Mouse (Mus musculus) forebrain, postnatal 0 days (tissue): ENCODE measurements around the gene Washc2. TPM values are rescaled to one million over a fixed set of nuclear protein-coding genes. Genes with fewer than 3 reads are reported as not detected.

ENCODE experiments used
- ATAC-seq: fragments of 200-750 bp; cut with Nextera tagmentation; 2 replicates; pipeline ENCODE4 v1.8.0; 2017; ENCODE audit warnings: mild to moderate bottlenecking, moderate library complexity
- DNase-seq: peaks from one replicate; pipeline ENCODE4 v3.0.0-alpha.2; 2015
- H3K27ac ChIP-seq: fragments of 300-500 bp; sonication (generic); 2 replicates; pipeline ENCODE4 v1.5.1; 2014; ENCODE audit warnings: low read depth, mild to moderate bottlenecking, antibody characterized with exemption, low read length, moderate library complexity, mixed read lengths
- H3K27me3 ChIP-seq: fragments of 300-500 bp; sonication (generic); 2 replicates; pipeline ENCODE4 v1.6.1; 2014; ENCODE audit warnings: mild to moderate bottlenecking, low read length, mixed read lengths; ENCODE audit not compliant: insufficient read depth
- H3K36me3 ChIP-seq: fragments of 300-500 bp; sonication (generic); 2 replicates; pipeline ENCODE4 v1.6.1; 2014; ENCODE audit warnings: mild to moderate bottlenecking, moderate library complexity; ENCODE audit not compliant: insufficient read depth
- H3K4me1 ChIP-seq: fragments of 300-500 bp; sonication (generic); 2 replicates; pipeline ENCODE4 v1.6.1; 2014; ENCODE audit warnings: antibody characterized with exemption; ENCODE audit not compliant: insufficient read depth
- H3K4me2 ChIP-seq: fragments of 300-500 bp; sonication (generic); 2 replicates; pipeline ENCODE4 v1.6.1; 2014; ENCODE audit warnings: low read depth, mild to moderate bottlenecking, moderate library complexity
- H3K4me3 ChIP-seq: fragments of 300-500 bp; sonication (generic); 2 replicates; pipeline ENCODE4 v1.5.1; 2014; ENCODE audit warnings: low read depth, low read length, mixed read lengths
- H3K9ac ChIP-seq: fragments of 300-500 bp; sonication (generic); 2 replicates; pipeline ENCODE4 v1.6.1; 2014; ENCODE audit warnings: mild to moderate bottlenecking
- H3K9me3 ChIP-seq: fragments of 300-500 bp; sonication (generic); 2 replicates; pipeline ENCODE4 v1.6.1; 2016; ENCODE audit warnings: low read length
- CTCF ChIP-seq: sonication (generic); IDR thresholded peaks from 2 replicates; pipeline ENCODE4 v1.5.1; 2016; ENCODE audit warnings: antibody characterized with exemption, control low read depth, low read depth
- WGBS: fragments of 180-500 bp; shearing (Covaris S2); extraction: QIAGEN DNeasy Blood & Tissue Kit; methylation state at CpG from one replicate; pipeline ENCODE4 v1.1.7; 2014; 5-methylcytosine and 5-hydroxymethylcytosine counted together
- polyA plus RNA-seq: library from polyadenylated mRNA; unstranded; fragments of >200 nt; fragmentation: Nextera tagmentation; extraction: Ambion mirVana; gene quantifications from 2 replicates; pipeline ENCODE4 v1.2.1, GENCODE M21; 2015
- total RNA-seq: library from RNA; depleted of rRNA; stranded (reverse); fragments of >200 nt; gene quantifications from 2 replicates; pipeline ENCODE4 v1.2.3, GENCODE M21; 2014; rRNA removed

The Washc2 gene
- total and polyA plus RNA-seq, 2 experiments from 2014 or later, result 59.1 to 99.0 TPM

DNA sequence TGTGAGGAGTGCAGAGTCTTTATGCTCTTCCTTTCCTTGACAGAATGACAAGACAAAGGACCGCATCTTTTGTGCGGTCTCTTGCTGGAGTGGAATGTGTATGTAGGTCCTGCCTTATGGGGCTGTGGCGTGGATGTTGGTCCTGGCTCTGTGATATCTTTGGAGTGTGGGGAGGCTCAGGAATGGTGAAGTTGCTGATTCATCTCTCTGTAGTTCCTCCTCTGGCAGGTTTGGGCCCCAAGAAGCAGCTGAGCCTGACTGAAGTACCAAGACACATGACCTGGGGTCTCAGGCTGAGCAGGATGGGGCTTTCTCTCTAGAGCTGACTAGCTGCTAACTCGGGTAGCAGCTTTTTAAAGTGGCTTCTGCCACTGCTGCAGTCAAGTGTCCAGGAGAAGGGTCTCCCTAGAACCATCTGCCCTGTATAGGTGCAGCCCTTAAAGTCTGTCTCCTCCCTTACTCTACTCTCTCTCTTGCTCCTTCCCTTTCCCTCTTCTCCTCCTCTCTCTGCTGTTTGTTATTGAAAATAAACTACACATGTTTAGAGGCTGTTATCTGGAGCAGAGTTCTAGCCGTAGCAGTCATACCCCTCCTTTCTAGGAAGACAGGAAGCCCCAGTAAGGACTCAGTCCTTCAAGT is 71.0 kb downstream of the Washc2 start:
- H3K36me3 ChIP-seq, result no peaks in the 10 kb centered on the region; the same call in 1 of the 2 replicates
- H3K27ac ChIP-seq, result no peak overlapping the region
- no peak overlapping the region for H3K4me2 ChIP-seq
- no peak for TF ChIP-seq CTCF
- no peaks in the 10 kb centered on the region for H3K27me3 ChIP-seq
- 81% methylated on average over 5 of the region's 5 CpGs for WGBS
- H3K9ac ChIP-seq, result no peak overlapping the region
- H3K9me3 ChIP-seq, result no peaks in the 10 kb centered on the region
- DNase-seq (no peak), ATAC-seq (no peak)
- H3K4me3 ChIP-seq, result no peak overlapping the region
- no peaks in the 10 kb centered on the region for H3K4me1 ChIP-seq

DNA sequence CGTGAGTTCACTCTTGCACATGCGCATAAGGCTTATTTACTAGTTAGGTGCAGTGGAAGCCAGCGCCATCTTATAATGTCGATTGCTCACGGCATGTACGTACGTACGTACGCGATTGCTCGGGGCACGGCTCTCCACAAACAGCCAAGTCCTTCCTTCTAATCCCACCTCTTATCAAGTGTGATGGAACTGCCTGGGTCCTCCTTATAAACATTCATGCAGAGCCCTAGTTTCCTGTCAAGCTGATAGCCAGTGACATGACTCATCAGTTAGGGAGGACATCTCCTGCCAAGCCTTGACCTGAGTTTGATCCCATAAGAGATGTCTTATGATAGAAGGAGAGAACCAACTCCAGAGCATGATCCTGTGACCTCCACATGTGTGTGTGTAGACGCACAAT is 73.2 kb downstream of the Washc2 start:
- Histone ChIP-seq H3K9me3 (no peaks in the 10 kb centered on the region), H3K27me3 (no peaks in the 10 kb centered on the region), H3K4me2 (no peak overlapping the region), H3K9ac (no peak overlapping the region), H3K27ac (no peak overlapping the region), H3K4me1 (no peaks in the 10 kb centered on the region), H3K4me3 (no peak overlapping the region), H3K36me3 (no peaks in the 10 kb centered on the region; the same call in 1 of the 2 replicates)
- no peak for TF ChIP-seq CTCF
- 96% methylated on average over 13 of the region's 13 CpGs for WGBS
- no peak for DNase-seq
- ATAC-seq, result no peak

DNA sequence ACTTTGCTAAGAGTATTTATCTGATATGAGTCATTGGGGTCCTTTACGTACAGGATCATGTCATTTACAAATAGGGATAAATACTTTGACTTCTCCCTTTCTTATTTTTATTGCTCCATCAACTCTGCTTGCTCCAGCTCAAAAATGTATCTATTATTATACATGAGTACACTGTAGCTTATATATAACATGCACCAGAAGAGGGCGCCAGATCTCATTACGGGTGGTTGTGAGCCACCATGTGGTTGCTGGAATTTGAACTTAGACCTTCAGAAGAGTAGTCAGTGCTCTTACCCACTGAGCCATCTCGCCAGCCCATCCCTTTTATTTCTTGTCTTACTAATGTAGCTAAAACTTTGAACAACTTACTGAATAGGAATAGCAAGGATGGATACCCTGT is 74.7 kb downstream of the Washc2 start:
- TF ChIP-seq CTCF, result 0 out of 2 replicates have a peak, but pooled peaks have one; percentile 8
- Histone ChIP-seq H3K27ac (no peak overlapping the region), H3K9me3 (no peaks in the 10 kb centered on the region), H3K4me2 (no peak overlapping the region), H3K4me1 (no peaks in the 10 kb centered on the region), H3K9ac (no peak overlapping the region), H3K4me3 (no peak overlapping the region), H3K36me3 (no peaks in the 10 kb centered on the region), H3K27me3 (no peaks in the 10 kb centered on the region)
- 57% methylated on average over 4 of the region's 4 CpGs for WGBS
- ATAC-seq, result no peak
- no peak for DNase-seq

DNA sequence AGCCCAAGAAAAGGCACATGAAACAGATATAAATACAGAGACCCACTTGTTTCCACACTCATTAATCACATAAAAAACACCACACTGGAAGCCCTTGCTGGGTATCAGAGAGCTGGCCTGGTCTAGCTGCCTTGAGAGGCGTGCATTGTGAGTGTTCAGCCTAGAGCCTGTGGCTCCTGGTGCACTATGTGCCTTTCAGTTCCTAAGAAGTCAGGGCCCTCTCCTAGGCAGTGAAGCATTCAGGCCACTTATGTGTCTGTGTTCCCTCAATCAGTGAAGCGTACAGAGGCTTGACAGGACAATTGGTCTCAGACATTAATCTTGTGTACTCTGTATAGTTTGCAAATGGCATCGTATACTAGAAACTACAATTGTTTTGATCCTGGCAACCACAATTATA is 75.4 kb downstream of the Washc2 start:
- no peak overlapping the region for H3K9ac ChIP-seq
- no peaks in the 10 kb centered on the region for H3K27me3 ChIP-seq
- 84% methylated on average over 3 of the region's 3 CpGs for WGBS
- H3K9me3 ChIP-seq, result no peaks in the 10 kb centered on the region
- H3K36me3 ChIP-seq, result no peaks in the 10 kb centered on the region
- TF ChIP-seq CTCF, result no peak
- H3K4me3 ChIP-seq, result no peak overlapping the region
- no peaks in the 10 kb centered on the region for H3K4me1 ChIP-seq
- no peak overlapping the region for H3K27ac ChIP-seq
- ATAC-seq, result no peak
- no peak for DNase-seq
- H3K4me2 ChIP-seq, result no peak overlapping the region

DNA sequence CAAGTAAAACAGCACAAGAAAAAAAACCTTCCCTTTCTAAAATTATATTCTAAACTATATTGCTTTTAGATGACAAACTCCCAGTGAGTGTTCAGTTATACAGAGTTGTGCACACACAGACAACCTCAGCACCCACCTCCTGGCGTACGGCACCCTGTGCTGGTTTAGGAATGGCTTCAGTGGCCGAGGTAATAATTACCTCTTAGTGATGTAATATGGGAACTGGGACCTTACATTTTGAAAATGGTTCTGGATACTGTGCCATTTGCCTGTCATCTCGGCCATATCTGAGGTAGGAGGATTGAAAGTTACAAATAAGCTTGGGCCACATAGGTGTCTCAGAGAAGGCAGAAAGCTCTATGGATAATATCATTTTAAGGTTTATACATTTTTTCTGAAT is 78.5 kb downstream of the Washc2 start:
- H3K36me3 ChIP-seq, result peaks cover 2% of the 10 kb centered on the region; the same call in 1 of the 2 replicates
- H3K4me3 ChIP-seq, result no peak overlapping the region
- H3K4me2 ChIP-seq, result no peak overlapping the region
- no peak overlapping the region for H3K27ac ChIP-seq
- no peak for DNase-seq
- no peak for TF ChIP-seq CTCF
- no peak overlapping the region for H3K9ac ChIP-seq
- no peak for ATAC-seq
- no peaks in the 10 kb centered on the region for H3K9me3 ChIP-seq
- WGBS, result 94% methylated on average over 4 of the region's 4 CpGs
- H3K4me1 ChIP-seq, result no peaks in the 10 kb centered on the region
- no peaks in the 10 kb centered on the region for H3K27me3 ChIP-seq

DNA sequence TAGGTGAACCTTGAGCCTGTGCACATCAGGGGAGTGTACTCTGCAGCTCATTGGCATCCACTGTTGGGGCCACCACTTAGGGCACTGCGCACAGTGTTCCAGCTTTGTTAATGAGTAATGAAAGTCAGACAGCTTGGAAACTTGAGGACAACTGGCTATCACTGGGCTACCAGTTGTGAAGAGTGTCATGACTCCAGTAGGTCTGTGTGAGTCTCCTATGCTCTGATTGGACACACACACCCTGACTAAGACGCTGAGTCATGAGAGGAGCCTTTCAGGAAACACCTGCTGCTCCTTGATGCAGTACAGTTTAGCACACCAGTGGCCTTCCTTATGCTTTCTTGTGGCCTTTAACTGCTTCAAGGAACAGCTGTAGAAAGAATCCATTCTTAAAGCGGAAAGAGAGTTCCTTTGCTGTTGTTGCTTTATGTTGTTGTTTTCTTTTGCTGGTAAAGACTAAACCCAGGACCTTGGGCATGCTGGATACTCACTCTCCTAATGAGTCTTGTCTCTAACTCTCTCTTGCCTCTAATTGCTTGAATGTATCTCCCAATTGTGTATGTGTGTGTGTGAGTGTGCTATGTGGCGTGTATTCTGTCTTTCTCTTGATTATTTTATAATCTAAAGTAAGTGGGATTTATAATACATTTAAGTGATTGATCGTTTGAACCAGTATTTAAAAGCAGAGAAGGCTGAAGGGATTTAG is 79.2 kb downstream of the Washc2 start:
- H3K36me3 ChIP-seq, result peaks cover 2% of the 10 kb centered on the region; the same call in 1 of the 2 replicates
- H3K27ac ChIP-seq, result no peak overlapping the region
- DNase-seq, result no peak
- no peak overlapping the region for H3K4me2 ChIP-seq
- H3K27me3 ChIP-seq, result no peaks in the 10 kb centered on the region
- H3K4me1 ChIP-seq, result no peaks in the 10 kb centered on the region
- ATAC-seq, result no peak
- no peak overlapping the region for H3K4me3 ChIP-seq
- no peaks in the 10 kb centered on the region for H3K9me3 ChIP-seq
- no peak for TF ChIP-seq CTCF
- WGBS, result 82% methylated on average over 5 of the region's 5 CpGs
- H3K9ac ChIP-seq, result no peak overlapping the region

DNA sequence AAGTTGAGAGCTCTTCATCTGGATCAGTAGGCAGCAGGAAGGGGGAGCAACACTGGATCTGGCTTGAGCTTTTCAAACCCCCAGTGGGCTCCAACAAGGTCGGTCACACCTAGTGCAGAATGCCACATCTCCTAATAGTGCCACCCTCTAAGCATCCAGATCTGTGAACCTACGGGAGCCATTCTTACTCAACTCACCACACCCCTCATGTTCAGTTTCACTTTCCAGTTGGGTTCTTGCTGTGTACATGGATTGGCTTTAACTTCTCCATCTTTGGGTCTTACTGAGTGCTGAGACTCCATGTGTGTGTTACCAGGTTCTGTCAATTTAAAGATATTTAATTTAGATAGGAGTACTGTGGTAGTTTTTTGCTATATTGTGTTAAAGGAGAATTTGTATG is 103.6 kb downstream of the Washc2 start:
- Histone ChIP-seq H3K9ac (no peak overlapping the region), H3K4me1 (no peaks in the 10 kb centered on the region), H3K36me3 (0 out of 2 replicates have a peak, but pooled peaks cover 6% of the 10 kb centered on the region), H3K4me3 (no peak overlapping the region), H3K9me3 (no peaks in the 10 kb centered on the region), H3K27me3 (no peaks in the 10 kb centered on the region), H3K4me2 (no peak overlapping the region), H3K27ac (no peak overlapping the region)
- 90% methylated on average over 2 of the region's 2 CpGs for WGBS
- TF ChIP-seq CTCF, result no peak
- no peak for ATAC-seq
- no peak for DNase-seq

Other genes starting within 250 kb of the Washc2 start
- 44.1 and 63.3 TPM in 2 replicates for gene Plxnd1, start 213.0 kb upstream of the Washc2 start, total RNA-seq
- gene Plxnd1, start 213.0 kb upstream of the Washc2 start, polyA plus RNA-seq, result 16.9 and 17.6 TPM in 2 replicates
- gene Tmcc1, start 14.6 kb upstream of the Washc2 start, total RNA-seq, result 48.2 and 48.5 TPM in 2 replicates
- 11.7 and 13.6 TPM in 2 replicates for gene Tmcc1, start 14.6 kb upstream of the Washc2 start, polyA plus RNA-seq
- gene Zfand4, start 56.2 kb downstream of the Washc2 start, total RNA-seq, result 5.2 and 6.5 TPM in 2 replicates
- 4.9 and 6.8 TPM in 2 replicates for gene Zfand4, start 56.2 kb downstream of the Washc2 start, polyA plus RNA-seq
- gene March8, start 130.0 kb downstream of the Washc2 start, total RNA-seq, result 92.3 and 117 TPM in 2 replicates
- gene March8, start 130.0 kb downstream of the Washc2 start, polyA plus RNA-seq, result 24.7 and 33.9 TPM in 2 replicates